Mouse (Mus musculus): ENCODE results near the gene Spi1. TPM values are rescaled to one million over a fixed set of nuclear protein-coding genes. Genes with fewer than 3 reads are reported as not detected.

Spi1 gene
- polyA plus RNA-seq (2012; rRNA removed), result 13.3 and 20.5 TPM in 2 replicates
- 12.4 and 15.6 TPM in 2 replicates for polyA plus RNA-seq (2014; fragmentation: Nextera tagmentation; extraction: Ambion mirVana)

DNA sequence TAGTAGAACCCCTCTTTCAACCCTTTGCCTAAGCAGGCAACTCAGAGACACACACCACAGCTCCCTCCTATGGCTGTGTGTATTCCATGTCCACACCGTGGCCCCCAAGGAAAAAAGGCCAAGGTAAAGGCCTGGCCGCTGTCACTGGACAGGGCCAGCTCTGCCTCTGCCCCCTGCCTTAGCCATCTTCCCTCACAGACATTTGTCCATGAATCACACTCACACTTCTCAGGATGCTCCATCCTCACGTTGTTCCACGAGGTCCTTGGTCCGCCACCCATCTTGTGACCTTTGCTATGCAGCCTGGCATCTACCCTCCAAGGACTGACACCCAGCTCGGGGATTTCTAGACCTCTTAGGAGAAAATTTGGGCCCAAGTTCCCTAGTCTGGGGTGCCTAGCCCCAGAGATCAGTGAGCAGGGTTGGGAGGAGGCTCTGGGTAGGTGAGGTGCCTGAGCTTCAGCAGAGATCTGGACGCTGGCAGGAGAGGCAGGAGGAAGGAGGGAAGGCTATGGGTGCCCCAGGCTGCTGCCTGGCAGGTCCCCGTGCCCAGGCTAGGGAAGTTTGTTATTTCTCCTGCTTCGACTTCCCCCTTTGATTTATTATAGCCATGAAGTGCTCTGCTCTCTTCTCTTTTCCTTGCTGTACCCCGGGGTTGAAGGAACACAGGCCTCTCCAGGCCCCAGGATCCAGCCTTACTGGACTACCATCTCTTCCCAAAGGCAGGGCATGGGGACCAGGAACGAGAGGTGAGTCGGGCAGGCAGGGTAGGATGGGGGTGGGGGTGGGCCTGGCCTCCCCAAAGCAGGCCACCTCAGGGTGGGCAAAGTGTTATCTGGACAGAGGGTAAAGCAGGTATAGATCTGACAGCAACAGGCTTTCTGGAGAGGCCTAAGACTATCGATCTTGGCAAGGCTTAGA lies at the start of gene Spi1:
Gene Spi1 (plus strand): TSS at position 616 of the 921 bp plus-strand sequence.
- DNase-seq (ENCODE audit: low read depth in 3 of 3, low spot score in 3 of 3), result no peak
- H3K4me3 ChIP-seq (ENCODE audit: insufficient read depth in 1 of 2, low read depth in 2 of 2, low read length in 2 of 2), result no peak within 1 kb of the TSS; a peak in 1 of 4 replicates
- H3K4me1 ChIP-seq (replicated peaks; ENCODE audit: control insufficient read depth in 2 of 2, insufficient read depth in 2 of 2, low read length in 1 of 2), result peaks cover 2 to 11% of the 10 kb centered on the region in 2 experiments; a peak in 2 of 4 replicates
- no peak within 1 kb of the TSS for H3K9ac ChIP-seq (replicated peaks)
- H3K4me2 ChIP-seq (ENCODE audit: low read depth), result peak within 1 kb of the TSS; percentile 27
- no peaks in the 10 kb centered on the region for H3K36me3 ChIP-seq (replicated peaks; ENCODE audit: control insufficient read depth, insufficient read depth, low read depth)
- no peaks in the 10 kb centered on the region for H3K9me3 ChIP-seq (ENCODE audit: control insufficient read depth, low read length)
- H3K27me3 ChIP-seq (ENCODE audit: control insufficient read depth, insufficient read depth, low read length), result no peaks in the 10 kb centered on the region
- H3K27ac ChIP-seq, result no peak within 1 kb of the TSS
- 47% methylated on average over 13 of the region's 13 CpGs for WGBS (ENCODE audit: insufficient replicate concordance)
- no peak for TF ChIP-seq CTCF (IDR thresholded peaks at IDR 0.05; ENCODE audit: low read depth)
- no peak for TF ChIP-seq EP300 (IDR thresholded peaks at IDR 0.05; ENCODE audit: low read depth)
- no peak for ATAC-seq (ENCODE audit: insufficient read depth)

DNA sequence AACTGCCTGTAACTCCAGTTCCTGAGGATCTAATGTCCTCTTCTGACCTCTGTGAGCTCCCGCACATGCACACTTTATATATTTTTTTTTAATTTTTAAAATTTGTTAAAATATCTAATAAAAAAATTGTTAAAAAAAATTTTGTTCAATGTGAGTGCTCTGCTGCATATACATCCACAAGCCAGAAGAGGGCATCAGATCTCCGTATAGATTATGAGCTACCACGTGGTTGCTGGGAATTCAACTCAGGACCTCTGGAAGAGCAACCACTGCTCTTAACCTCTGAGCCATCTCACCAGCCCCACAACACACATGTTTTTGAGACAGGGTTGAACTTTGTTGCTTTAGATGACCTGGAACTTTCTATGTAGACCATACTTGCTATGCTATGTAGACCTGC lies 49.2 kb upstream of the Spi1 start:
- H3K4me3 ChIP-seq (ENCODE audit: insufficient read depth in 1 of 2, low read depth in 2 of 2, low read length in 2 of 2), result no peak overlapping the region
- H3K4me2 ChIP-seq (ENCODE audit: low read depth), result no peak overlapping the region
- TF ChIP-seq EP300 (IDR thresholded peaks at IDR 0.05; ENCODE audit: low read depth) (no peak), CTCF (IDR thresholded peaks at IDR 0.05; ENCODE audit: low read depth) (peak; percentile 57)
- H3K4me1 ChIP-seq (replicated peaks; ENCODE audit: control insufficient read depth in 2 of 2, insufficient read depth in 2 of 2, low read length in 1 of 2), result peaks cover 11 to 13% of the 10 kb centered on the region in 2 experiments
- H3K27ac ChIP-seq, result no peak overlapping the region
- WGBS (ENCODE audit: insufficient replicate concordance), result 11% methylated on average over 3 of the region's 3 CpGs
- H3K36me3 ChIP-seq (replicated peaks; ENCODE audit: control insufficient read depth, insufficient read depth, low read depth), result no peaks in the 10 kb centered on the region
- H3K9me3 ChIP-seq (ENCODE audit: control insufficient read depth, low read length), result no peaks in the 10 kb centered on the region
- no peak overlapping the region for H3K9ac ChIP-seq (replicated peaks)
- DNase-seq (ENCODE audit: low read depth in 3 of 3, low spot score in 3 of 3) (no peak), ATAC-seq (ENCODE audit: insufficient read depth) (0 out of 2 replicates have a peak, but pooled peaks have one; percentile 6)
- H3K27me3 ChIP-seq (ENCODE audit: control insufficient read depth, insufficient read depth, low read length), result no peaks in the 10 kb centered on the region

DNA sequence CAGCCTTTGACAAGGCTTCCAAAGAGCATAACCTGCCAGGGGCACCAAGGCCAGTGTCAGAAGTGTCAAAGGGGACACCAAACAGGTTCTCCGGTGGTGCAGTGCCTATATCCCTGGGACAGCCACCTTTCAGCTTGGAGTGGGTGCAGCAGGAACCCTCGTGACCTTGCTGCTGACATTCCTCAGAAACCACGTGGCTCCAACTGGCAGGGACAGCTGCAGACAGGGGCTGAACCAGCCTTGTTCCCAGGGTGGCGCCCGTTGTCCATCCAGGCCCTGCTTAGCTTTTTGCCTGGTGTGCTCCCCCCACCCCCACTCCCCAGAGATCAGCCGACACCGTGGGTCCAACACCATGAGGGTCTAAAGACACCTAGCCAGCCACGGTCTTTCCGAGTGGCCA lies 46.8 kb upstream of the Spi1 start, which contains the start of gene Rapsn:
Gene Rapsn (plus strand): TSS at position 236 of the 400 bp plus-strand sequence.
- TF ChIP-seq CTCF (IDR thresholded peaks at IDR 0.05; ENCODE audit: low read depth), result no peak
- TF ChIP-seq EP300 (IDR thresholded peaks at IDR 0.05; ENCODE audit: low read depth), result no peak
- no peak within 1 kb of the TSS for H3K4me2 ChIP-seq (ENCODE audit: low read depth)
- ATAC-seq (ENCODE audit: insufficient read depth) (no peak), DNase-seq (ENCODE audit: low read depth in 3 of 3, low spot score in 3 of 3) (no peak)
- no peak within 1 kb of the TSS for H3K9ac ChIP-seq (replicated peaks)
- H3K4me3 ChIP-seq (ENCODE audit: insufficient read depth in 1 of 2, low read depth in 2 of 2, low read length in 2 of 2), result no peak within 1 kb of the TSS
- H3K27me3 ChIP-seq (ENCODE audit: control insufficient read depth, insufficient read depth, low read length), result no peaks in the 10 kb centered on the region
- WGBS (ENCODE audit: insufficient replicate concordance), result 69% methylated on average over 9 of the region's 9 CpGs
- H3K27ac ChIP-seq, result no peak within 1 kb of the TSS
- no peaks in the 10 kb centered on the region for H3K9me3 ChIP-seq (ENCODE audit: control insufficient read depth, low read length)
- peaks cover 0 to 2% of the 10 kb centered on the region in 2 experiments; a peak in 1 of 4 replicates for H3K4me1 ChIP-seq (replicated peaks; ENCODE audit: control insufficient read depth in 2 of 2, insufficient read depth in 2 of 2, low read length in 1 of 2)
- no peaks in the 10 kb centered on the region for H3K36me3 ChIP-seq (replicated peaks; ENCODE audit: control insufficient read depth, insufficient read depth, low read depth)

GRCm38 (mm10) chr2:91041786-91042185 lies 40.4 kb upstream of the Spi1 start:
- TF ChIP-seq EP300 (IDR thresholded peaks at IDR 0.05; ENCODE audit: low read depth) (no peak), CTCF (IDR thresholded peaks at IDR 0.05; ENCODE audit: low read depth) (no peak)
- no peak overlapping the region for H3K4me3 ChIP-seq (ENCODE audit: insufficient read depth in 1 of 2, low read depth in 2 of 2, low read length in 2 of 2)
- no peak for DNase-seq (ENCODE audit: low read depth in 3 of 3, low spot score in 3 of 3)
- no peaks in the 10 kb centered on the region for H3K36me3 ChIP-seq (replicated peaks; ENCODE audit: control insufficient read depth, insufficient read depth, low read depth)
- no peak for ATAC-seq (ENCODE audit: insufficient read depth)
- 73% methylated on average over 8 of the region's 8 CpGs for WGBS (ENCODE audit: insufficient replicate concordance)
- H3K9ac ChIP-seq (replicated peaks), result no peak overlapping the region
- no peaks in the 10 kb centered on the region for H3K27me3 ChIP-seq (ENCODE audit: control insufficient read depth, insufficient read depth, low read length)
- H3K4me1 ChIP-seq (replicated peaks; ENCODE audit: control insufficient read depth in 2 of 2, insufficient read depth in 2 of 2, low read length in 1 of 2), result peaks cover 0 to 9% of the 10 kb centered on the region in 2 experiments; a peak in 3 of 4 replicates
- H3K4me2 ChIP-seq (ENCODE audit: low read depth), result no peak overlapping the region
- H3K27ac ChIP-seq, result no peak overlapping the region
- H3K9me3 ChIP-seq (ENCODE audit: control insufficient read depth, low read length), result no peaks in the 10 kb centered on the region
